Mouse (Mus musculus): ENCODE data around the gene Crybg3.

The Crybg3 gene

DNA sequence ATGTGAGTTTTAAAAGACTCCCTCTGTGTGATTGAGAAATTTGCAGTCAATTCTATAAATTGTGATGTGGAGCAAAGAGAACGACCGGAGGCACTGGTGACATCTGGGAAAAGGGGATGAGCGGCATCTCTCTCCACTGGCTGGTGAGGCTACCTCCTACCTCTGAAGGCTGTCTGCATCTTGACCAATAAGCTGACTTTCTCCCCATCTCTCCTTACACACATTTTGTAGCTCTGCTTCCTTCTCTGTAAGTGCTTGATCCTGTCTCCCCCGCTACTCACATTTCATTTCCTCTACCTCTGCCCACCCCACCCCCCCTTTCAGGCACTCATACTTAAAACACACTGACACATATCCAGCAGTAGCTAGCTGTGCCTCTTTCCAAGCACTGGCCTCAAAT lies 59.4 kb downstream of the Crybg3 start:
- in situ Hi-C loops (cut with MboI; ENCODE audit: unreplicated experiment in 2 of 2): no loop called here

DNA sequence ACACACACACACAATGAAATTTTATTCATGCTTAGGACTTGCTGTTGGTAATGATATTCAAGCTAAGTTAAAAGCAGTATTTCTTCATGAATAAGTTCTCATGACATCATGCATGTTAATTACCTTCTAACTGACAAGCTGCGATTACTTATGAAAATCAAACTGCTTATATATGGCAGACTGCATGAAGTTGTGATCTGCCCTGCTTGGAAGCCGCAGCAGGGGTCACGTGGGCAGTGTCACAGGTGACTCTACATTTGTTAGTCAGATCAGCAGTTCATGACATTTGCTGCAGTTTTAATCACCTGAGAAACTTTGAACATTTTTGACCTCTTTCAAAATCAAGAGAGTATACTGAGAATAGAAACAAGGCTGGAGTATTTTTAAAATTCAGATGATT lies 59.8 kb downstream of the Crybg3 start:
- in situ Hi-C loops (cut with MboI; ENCODE audit: unreplicated experiment in 2 of 2): no loop called here

DNA sequence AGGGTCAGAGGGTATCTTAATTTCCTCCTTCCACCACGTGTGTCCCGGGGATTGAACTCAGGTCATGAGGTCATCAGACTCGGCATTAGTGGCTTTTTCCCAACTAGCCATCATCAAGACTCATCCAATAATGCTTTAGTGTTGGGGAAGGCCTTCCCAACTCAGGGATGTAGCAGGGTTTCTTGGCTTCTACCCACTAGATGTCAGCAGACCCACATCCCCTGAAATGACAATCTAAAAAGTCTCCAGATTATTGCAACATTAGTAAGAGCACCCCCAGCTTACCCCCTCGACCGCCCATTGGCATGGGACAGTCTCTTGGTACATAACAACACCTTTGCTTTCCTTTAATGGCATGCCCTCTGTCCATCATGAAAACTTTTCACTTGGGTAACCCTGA lies 65.1 kb downstream of the Crybg3 start:
- in situ Hi-C loops (cut with MboI; ENCODE audit: unreplicated experiment in 2 of 2): no loop called here

DNA sequence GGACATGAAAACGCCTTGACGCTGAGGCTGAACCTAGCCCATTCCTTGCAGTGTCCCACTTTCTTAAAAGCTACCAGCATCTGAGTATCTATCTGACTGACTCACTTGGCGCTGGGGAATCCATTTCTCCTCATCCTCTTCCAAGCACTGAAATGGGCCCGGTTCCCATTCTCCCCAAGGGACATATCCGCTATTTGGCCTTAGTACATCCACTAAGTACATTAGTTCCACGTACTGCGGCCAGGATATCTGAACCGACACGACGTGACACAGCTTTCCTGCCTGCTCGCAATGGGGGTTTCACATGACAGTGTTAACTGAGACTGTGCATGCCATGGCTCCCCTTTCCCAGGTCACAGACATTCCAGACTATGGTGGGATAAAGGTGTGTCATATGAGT lies 66.4 kb downstream of the Crybg3 start:
- in situ Hi-C loops (cut with MboI; ENCODE audit: unreplicated experiment in 2 of 2): no loop called here

- in situ Hi-C loops (cut with MboI; ENCODE audit: unreplicated experiment in 2 of 2): no loop called here
Observed at GRCm38 (mm10) chr16:59532561-59532960, 68.2 kb downstream of the Crybg3 start.

DNA sequence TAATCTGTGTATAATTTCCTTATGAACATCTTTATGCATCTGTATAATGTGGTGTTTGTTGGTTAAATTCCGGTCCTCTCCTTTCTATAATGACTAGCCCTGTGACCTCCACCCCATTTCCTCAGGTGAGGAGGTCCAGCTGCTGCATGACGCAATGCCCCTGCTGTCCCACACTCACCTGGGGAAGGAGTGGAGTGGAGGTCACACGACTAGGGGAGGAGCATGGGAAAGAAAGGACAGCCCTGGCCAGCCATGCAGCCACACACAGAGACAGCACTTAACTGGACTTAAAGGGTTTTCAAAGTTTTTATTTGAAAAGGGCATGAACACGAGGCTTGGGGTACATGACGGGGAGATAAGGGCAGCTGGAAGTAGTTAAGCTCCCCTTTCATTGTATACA lies 69.5 kb downstream of the Crybg3 start:
- in situ Hi-C loops (cut with MboI; ENCODE audit: unreplicated experiment in 2 of 2): no loop called here

DNA sequence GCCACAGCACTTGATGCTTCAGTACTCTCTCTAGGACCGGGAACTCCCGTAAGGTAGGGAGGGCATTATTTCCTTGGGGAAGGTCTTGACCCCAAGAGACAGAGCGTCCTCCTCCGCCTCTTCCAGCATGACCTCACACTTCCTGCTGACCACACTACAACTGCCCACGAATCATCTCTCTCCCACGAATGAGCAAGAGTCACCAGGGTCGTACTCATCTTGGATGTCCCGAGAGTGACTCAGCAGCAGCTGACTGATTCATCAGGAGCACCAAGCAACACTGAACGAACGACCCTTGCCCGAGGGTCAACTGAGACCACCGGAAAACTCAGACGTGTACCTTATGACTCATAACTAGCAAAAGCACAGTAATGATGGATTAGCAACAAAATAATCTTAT lies 71.2 kb downstream of the Crybg3 start:
- in situ Hi-C loops (cut with MboI; ENCODE audit: unreplicated experiment in 2 of 2): no loop called here

DNA sequence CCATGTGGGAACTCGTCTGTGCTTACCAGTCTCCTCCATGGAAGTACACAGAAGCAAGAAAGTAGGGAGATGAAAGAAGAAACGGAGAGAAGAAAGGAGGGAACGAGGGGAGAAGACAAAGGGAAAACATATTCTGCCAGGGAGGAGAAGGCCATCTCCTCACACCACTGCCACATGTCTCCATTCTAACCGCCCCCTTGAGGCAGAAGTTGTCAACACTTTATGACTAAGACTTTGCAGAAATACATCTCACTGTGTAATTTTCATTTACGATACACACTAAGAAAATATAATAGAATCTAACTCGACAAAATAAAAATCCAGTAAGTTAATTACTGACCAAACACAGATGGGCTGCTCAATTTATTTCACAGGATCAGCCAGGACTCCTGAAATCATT lies 73.8 kb downstream of the Crybg3 start:
- in situ Hi-C loops (cut with MboI; ENCODE audit: unreplicated experiment in 2 of 2): no loop called here

GRCm38 (mm10) chr16:59521752-59522423 lies 78.9 kb downstream of the Crybg3 start:
- in situ Hi-C loops (cut with MboI; ENCODE audit: unreplicated experiment in 2 of 2): no loop called here

DNA sequence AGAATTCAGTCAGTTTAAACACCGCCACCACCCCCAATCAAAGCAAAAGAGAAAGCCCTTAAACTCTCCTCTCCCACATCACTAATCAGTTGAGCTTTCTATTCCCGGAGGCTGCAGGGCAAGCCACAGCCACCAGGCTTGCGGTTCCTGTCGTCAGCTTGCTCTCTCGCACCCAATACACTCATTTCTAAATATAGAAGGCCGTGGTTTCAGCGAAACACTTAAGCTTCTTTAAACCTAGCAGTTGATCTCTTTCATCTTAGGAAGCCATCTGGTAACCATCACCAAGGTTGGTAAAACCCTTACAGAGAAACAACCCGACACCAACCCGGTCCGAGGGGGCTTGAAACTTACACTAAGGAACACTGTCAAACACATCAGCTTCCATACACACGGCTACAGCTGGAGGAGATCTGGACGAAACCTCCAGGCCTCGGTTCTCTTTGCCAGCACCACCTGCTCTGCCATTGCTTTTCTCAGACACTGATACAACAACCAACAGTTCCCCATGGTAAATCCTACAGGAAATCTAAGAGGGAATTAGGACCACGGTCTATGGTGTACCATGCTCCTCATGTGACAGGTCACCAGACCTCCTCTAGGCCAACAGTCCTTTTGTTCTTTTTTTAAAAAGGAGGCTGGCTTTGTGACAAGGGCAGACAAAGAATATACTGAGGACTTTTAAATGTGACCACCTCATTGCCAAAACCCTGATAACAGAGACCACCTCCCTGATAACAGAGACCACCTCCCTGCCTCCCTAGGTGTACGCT lies 83.1 kb downstream of the Crybg3 start:
- in situ Hi-C loops (cut with MboI; ENCODE audit: unreplicated experiment in 2 of 2): loop anchor here in 1 of 2 experiments (5.0 kb wide), 1 partner anchor 45 kb away; the partner anchor contains the start of gene Riox2

DNA sequence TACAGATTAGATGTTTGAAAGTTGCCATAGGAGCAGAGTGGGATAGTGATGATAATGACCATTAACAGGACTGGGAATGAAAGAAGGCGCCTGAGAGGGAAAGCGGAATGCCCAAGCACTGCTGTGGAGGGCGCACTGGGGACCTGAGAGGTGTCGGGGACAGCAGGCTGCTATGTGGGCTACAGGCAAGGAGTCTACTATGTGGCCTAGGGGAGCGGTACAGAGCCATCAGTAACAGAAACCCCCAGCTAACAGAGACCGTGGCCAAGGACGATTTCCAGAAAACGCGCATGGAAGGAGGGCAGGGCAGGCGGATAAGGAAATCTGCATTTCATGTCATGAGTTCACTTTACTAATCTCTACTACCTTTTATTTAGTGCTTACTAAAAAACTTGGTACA lies 83.8 kb downstream of the Crybg3 start:
- in situ Hi-C loops (cut with MboI; ENCODE audit: unreplicated experiment in 2 of 2): loop anchor here in 1 of 2 experiments (5.0 kb wide), 1 partner anchor 45 kb away; the partner anchor contains the start of gene Riox2

DNA sequence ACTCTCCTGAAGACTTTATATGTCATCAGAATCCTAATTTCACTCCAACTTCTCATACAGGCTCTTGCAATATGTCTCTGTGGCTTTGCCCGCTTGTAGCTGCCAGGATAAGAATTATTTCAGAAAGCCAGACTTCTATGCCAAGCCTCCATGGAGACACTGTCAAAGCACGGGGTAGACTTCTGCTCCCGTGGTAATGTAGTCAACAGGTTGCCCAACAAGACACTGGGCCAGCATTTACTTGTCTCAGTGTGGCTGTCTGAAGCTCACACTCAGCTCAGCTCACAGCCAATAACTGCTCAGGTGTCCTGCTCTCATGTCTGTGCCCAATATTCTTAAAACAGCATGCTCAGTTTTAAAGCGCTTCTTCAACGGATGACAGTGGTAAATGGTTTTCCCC lies 85.6 kb downstream of the Crybg3 start:
- in situ Hi-C loops (cut with MboI; ENCODE audit: unreplicated experiment in 2 of 2): loop anchor here in 1 of 2 experiments (5.0 kb wide), 1 partner anchor 43 kb away; the partner anchor contains the start of gene Riox2

DNA sequence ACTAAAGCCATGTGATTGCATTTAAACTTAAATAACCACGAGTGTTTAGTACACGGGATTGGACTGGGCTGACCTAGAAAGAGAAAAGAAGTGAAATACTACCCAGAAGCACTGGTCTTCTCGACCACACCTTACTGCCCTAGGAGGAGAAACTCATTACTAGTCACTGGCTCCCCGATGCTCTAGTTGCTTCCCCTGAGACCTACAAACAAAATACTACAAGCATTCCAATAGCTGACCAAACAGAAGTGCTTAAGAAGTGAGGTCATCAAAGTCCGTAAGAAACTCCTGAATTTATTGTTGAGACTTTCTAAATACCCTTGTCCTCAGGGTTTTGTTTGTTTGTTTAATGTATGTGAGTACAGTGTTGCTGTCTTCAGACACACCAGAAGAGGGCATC lies 90.9 kb downstream of the Crybg3 start:
- in situ Hi-C loops (cut with MboI; ENCODE audit: unreplicated experiment in 2 of 2): no loop called here

GRCm38 (mm10) chr16:59499180-59499579 lies 101.6 kb downstream of the Crybg3 start:
- in situ Hi-C loops (cut with MboI; ENCODE audit: unreplicated experiment in 2 of 2): no loop called here

GRCm38 (mm10) chr16:59497947-59498346 lies 102.8 kb downstream of the Crybg3 start:
- in situ Hi-C loops (cut with MboI; ENCODE audit: unreplicated experiment in 2 of 2): no loop called here

DNA sequence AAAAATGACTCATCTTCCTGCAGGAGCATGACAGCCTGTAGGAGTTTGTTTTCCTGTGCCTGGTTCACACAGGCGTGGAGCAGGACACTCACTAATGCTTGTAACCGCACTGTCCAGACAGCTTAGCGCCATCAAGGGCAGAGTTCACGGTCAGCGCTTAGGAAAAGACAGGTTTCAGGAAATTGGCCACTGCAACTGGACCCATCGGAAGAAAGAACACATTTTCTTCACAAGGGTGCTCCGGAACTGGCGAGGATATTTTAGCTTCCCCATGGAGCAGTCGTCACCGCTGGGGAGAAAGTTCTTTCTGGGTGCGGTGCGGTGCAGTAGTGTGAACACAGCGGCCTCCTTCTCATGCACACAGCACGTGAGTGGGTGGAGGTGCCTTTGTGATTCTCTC lies 107.6 kb downstream of the Crybg3 start:
- in situ Hi-C loops (cut with MboI; ENCODE audit: unreplicated experiment in 2 of 2): no loop called here

- in situ Hi-C loops (cut with MboI; ENCODE audit: unreplicated experiment in 2 of 2): no loop called here
Observed at GRCm38 (mm10) chr16:59487975-59488548, 112.7 kb downstream of the Crybg3 start.

DNA sequence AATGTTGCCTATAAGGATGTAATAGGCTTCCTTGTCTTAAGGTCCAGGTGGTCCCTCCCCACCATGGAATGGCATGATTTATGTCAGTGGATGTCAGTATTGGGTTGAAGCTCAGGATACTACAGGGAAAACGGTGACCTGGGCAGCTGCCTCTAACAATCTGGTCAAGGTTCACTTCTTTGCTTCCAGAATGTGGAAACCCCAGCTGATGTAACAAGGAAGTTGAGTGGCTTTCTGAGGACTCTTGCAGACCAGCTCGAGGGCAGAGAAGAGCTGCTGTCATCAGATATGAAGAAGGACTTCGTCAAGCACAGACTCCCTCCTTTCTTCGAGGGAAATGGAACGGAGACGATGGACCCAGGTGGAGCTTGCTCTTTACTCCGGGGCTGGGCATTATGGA lies 113.5 kb downstream of the Crybg3 start:
- in situ Hi-C loops (cut with MboI; ENCODE audit: unreplicated experiment in 2 of 2): no loop called here

GRCm38 (mm10) chr16:59477955-59478354 lies 122.8 kb downstream of the Crybg3 start:
- in situ Hi-C loops (cut with MboI; ENCODE audit: unreplicated experiment in 2 of 2): loop anchor here (5.0 kb wide), 2 partner anchors 56 to 139 kb away; no protein-coding TSS in a partner anchor

- in situ Hi-C loops (cut with MboI; ENCODE audit: unreplicated experiment in 2 of 2): loop anchor here (5.0 to 25.0 kb wide), 6 partner anchors 43 to 987 kb away; no protein-coding TSS in a partner anchor
Observed at GRCm38 (mm10) chr16:59474788-59475187, 126.0 kb downstream of the Crybg3 start.

- in situ Hi-C loops (cut with MboI; ENCODE audit: unreplicated experiment in 2 of 2): loop anchor here (5.0 to 25.0 kb wide), 4 partner anchors 45 to 985 kb away; no protein-coding TSS in a partner anchor
Observed at GRCm38 (mm10) chr16:59472546-59472945, 128.2 kb downstream of the Crybg3 start.

Measured in v-Abl transformed pro-B cells (cell line).